Mouse (Mus musculus): ENCODE results near the gene Nepn. TPM values are rescaled to one million over a fixed set of nuclear protein-coding genes. Genes with fewer than 3 reads are reported as not detected.
"Not testable (repeated sequence)": the region's sequence is repeated elsewhere in the genome, so short reads cannot be mapped to it uniquely, and the experiment has no call there.

Nepn gene
- polyA plus RNA-seq (2014; fragmentation: Nextera tagmentation; extraction: Ambion mirVana): 1.1 and 3.0 TPM in 2 replicates

- Histone ChIP-seq H3K4me2 (ENCODE audit: low read length) (no peak within 1 kb of the TSS), H3K27ac (ENCODE audit: low read depth) (no peak within 1 kb of the TSS), H3K36me3 (ENCODE audit: control insufficient read depth, insufficient read depth, low read length) (no peaks in the 10 kb centered on the region), H3K9me3 (ENCODE audit: control insufficient read depth, low read length) (no peaks in the 10 kb centered on the region), H3K4me3 (ENCODE audit: low read depth, low read length) (no peak within 1 kb of the TSS), H3K4me1 (replicated peaks; ENCODE audit: control insufficient read depth, insufficient read depth, low read length) (no peaks in the 10 kb centered on the region), H3K27me3 (replicated peaks; ENCODE audit: control insufficient read depth, insufficient read depth, low read length) (no peaks in the 10 kb centered on the region), H3K9ac (ENCODE audit: low read length) (no peak within 1 kb of the TSS)
- DNase-seq (ENCODE audit: low spot score) (no peak), ATAC-seq (replicated peaks; ENCODE audit: low FRiP score, low TSS enrichment, low read depth) (no peak)
- WGBS: 72% methylated on average over 5 of the region's 5 CpGs
Measured at GRCm38 (mm10) chr10:52388922-52389430, at the start of gene Nepn. TSS of gene Nepn (plus strand) at chr10:52388972.

GRCm38 (mm10) chr10:52343324-52343723 lies 45.4 kb upstream of the Nepn start:
- WGBS: 95% methylated on average over 4 of the region's 4 CpGs
- H3K4me3 ChIP-seq (ENCODE audit: low read depth, low read length); DNase-seq (ENCODE audit: low spot score); H3K27ac ChIP-seq (ENCODE audit: low read depth); H3K9me3 ChIP-seq (ENCODE audit: control insufficient read depth, low read length); ATAC-seq (replicated peaks; ENCODE audit: low FRiP score, low TSS enrichment, low read depth); H3K9ac ChIP-seq (ENCODE audit: low read length); H3K4me2 ChIP-seq (ENCODE audit: low read length); H3K27me3 ChIP-seq (replicated peaks; ENCODE audit: control insufficient read depth, insufficient read depth, low read length); H3K4me1 ChIP-seq (replicated peaks; ENCODE audit: control insufficient read depth, insufficient read depth, low read length): not testable (repeated sequence)
- peaks cover 66% of the 10 kb centered on the region for H3K36me3 ChIP-seq (ENCODE audit: control insufficient read depth, insufficient read depth, low read length)

- H3K4me2 ChIP-seq (ENCODE audit: low read length): no peak overlapping the region
- H3K27ac ChIP-seq (ENCODE audit: low read depth): no peak overlapping the region
- H3K9me3 ChIP-seq (ENCODE audit: control insufficient read depth, low read length): no peaks in the 10 kb centered on the region
- ATAC-seq (replicated peaks; ENCODE audit: low FRiP score, low TSS enrichment, low read depth) (no peak), DNase-seq (ENCODE audit: low spot score) (no peak)
- H3K36me3 ChIP-seq (ENCODE audit: control insufficient read depth, insufficient read depth, low read length): peaks cover 56% of the 10 kb centered on the region
- 84% methylated on average over 9 of the region's 9 CpGs for WGBS
- H3K4me1 ChIP-seq (replicated peaks; ENCODE audit: control insufficient read depth, insufficient read depth, low read length): no peaks in the 10 kb centered on the region
- no peak overlapping the region for H3K4me3 ChIP-seq (ENCODE audit: low read depth, low read length)
- no peaks in the 10 kb centered on the region for H3K27me3 ChIP-seq (replicated peaks; ENCODE audit: control insufficient read depth, insufficient read depth, low read length)
- no peak overlapping the region for H3K9ac ChIP-seq (ENCODE audit: low read length)
Measured at GRCm38 (mm10) chr10:52353184-52353583, 35.6 kb upstream of the Nepn start.

GRCm38 (mm10) chr10:52358467-52358866 lies 30.3 kb upstream of the Nepn start, which contains the start of gene Gm26741:
TSS of gene Gm26741 (plus strand) at chr10:52358767.
- Histone ChIP-seq H3K27me3 (replicated peaks; ENCODE audit: control insufficient read depth, insufficient read depth, low read length) (no peaks in the 10 kb centered on the region), H3K4me2 (ENCODE audit: low read length) (no peak within 1 kb of the TSS), H3K9ac (ENCODE audit: low read length) (no peak within 1 kb of the TSS), H3K9me3 (ENCODE audit: control insufficient read depth, low read length) (no peaks in the 10 kb centered on the region), H3K4me3 (ENCODE audit: low read depth, low read length) (no peak within 1 kb of the TSS), H3K27ac (ENCODE audit: low read depth) (no peak within 1 kb of the TSS), H3K36me3 (ENCODE audit: control insufficient read depth, insufficient read depth, low read length) (peaks cover 21% of the 10 kb centered on the region), H3K4me1 (replicated peaks; ENCODE audit: control insufficient read depth, insufficient read depth, low read length) (no peaks in the 10 kb centered on the region)
- DNase-seq (ENCODE audit: low spot score): no peak
- ATAC-seq (replicated peaks; ENCODE audit: low FRiP score, low TSS enrichment, low read depth): no peak
- 92% methylated on average over 2 of the region's 2 CpGs for WGBS

GRCm38 (mm10) chr10:52360241-52360735 lies 28.5 kb upstream of the Nepn start:
- no peak overlapping the region for H3K9ac ChIP-seq (ENCODE audit: low read length)
- no peak overlapping the region for H3K4me3 ChIP-seq (ENCODE audit: low read depth, low read length)
- H3K36me3 ChIP-seq (ENCODE audit: control insufficient read depth, insufficient read depth, low read length): peaks cover 21% of the 10 kb centered on the region
- no peaks in the 10 kb centered on the region for H3K9me3 ChIP-seq (ENCODE audit: control insufficient read depth, low read length)
- no peak overlapping the region for H3K4me2 ChIP-seq (ENCODE audit: low read length)
- no peak overlapping the region for H3K27ac ChIP-seq (ENCODE audit: low read depth)
- no peak for DNase-seq (ENCODE audit: low spot score)
- no peaks in the 10 kb centered on the region for H3K4me1 ChIP-seq (replicated peaks; ENCODE audit: control insufficient read depth, insufficient read depth, low read length)
- H3K27me3 ChIP-seq (replicated peaks; ENCODE audit: control insufficient read depth, insufficient read depth, low read length): no peaks in the 10 kb centered on the region
- no peak for ATAC-seq (replicated peaks; ENCODE audit: low FRiP score, low TSS enrichment, low read depth)
- WGBS: 94% methylated on average over 4 of the region's 4 CpGs

GRCm38 (mm10) chr10:52360862-52361609 lies 27.7 kb upstream of the Nepn start:
- H3K9me3 ChIP-seq (ENCODE audit: control insufficient read depth, low read length): no peaks in the 10 kb centered on the region
- WGBS: 92% methylated on average over 9 of the region's 9 CpGs

GRCm38 (mm10) chr10:52368376-52368775 lies 20.4 kb upstream of the Nepn start:
- no peaks in the 10 kb centered on the region for H3K27me3 ChIP-seq (replicated peaks; ENCODE audit: control insufficient read depth, insufficient read depth, low read length)
- no peak overlapping the region for H3K9ac ChIP-seq (ENCODE audit: low read length)
- no peaks in the 10 kb centered on the region for H3K9me3 ChIP-seq (ENCODE audit: control insufficient read depth, low read length)
- H3K36me3 ChIP-seq (ENCODE audit: control insufficient read depth, insufficient read depth, low read length): no peaks in the 10 kb centered on the region
- no peak for DNase-seq (ENCODE audit: low spot score)
- no peaks in the 10 kb centered on the region for H3K4me1 ChIP-seq (replicated peaks; ENCODE audit: control insufficient read depth, insufficient read depth, low read length)
- ATAC-seq (replicated peaks; ENCODE audit: low FRiP score, low TSS enrichment, low read depth): no peak
- WGBS: 88% methylated on average over 4 of the region's 4 CpGs
- H3K27ac ChIP-seq (ENCODE audit: low read depth): no peak overlapping the region
- no peak overlapping the region for H3K4me2 ChIP-seq (ENCODE audit: low read length)
- H3K4me3 ChIP-seq (ENCODE audit: low read depth, low read length): no peak overlapping the region

More at GRCm38 (mm10) chr10:52360862-52361609, 27.7 kb upstream of the Nepn start:
- no peak overlapping the region for H3K4me3 ChIP-seq (ENCODE audit: low read depth, low read length)
- no peak overlapping the region for H3K4me2 ChIP-seq (ENCODE audit: low read length)
- ATAC-seq (replicated peaks; ENCODE audit: low FRiP score, low TSS enrichment, low read depth) (no peak), DNase-seq (ENCODE audit: low spot score) (no peak)
- no peaks in the 10 kb centered on the region for H3K27me3 ChIP-seq (replicated peaks; ENCODE audit: control insufficient read depth, insufficient read depth, low read length)
- no peak overlapping the region for H3K27ac ChIP-seq (ENCODE audit: low read depth)
- H3K4me1 ChIP-seq (replicated peaks; ENCODE audit: control insufficient read depth, insufficient read depth, low read length): no peaks in the 10 kb centered on the region
- no peak overlapping the region for H3K9ac ChIP-seq (ENCODE audit: low read length)
- peaks cover 13% of the 10 kb centered on the region for H3K36me3 ChIP-seq (ENCODE audit: control insufficient read depth, insufficient read depth, low read length)

GRCm38 (mm10) chr10:52373834-52374233 lies 14.9 kb upstream of the Nepn start:
- no peak overlapping the region for H3K9ac ChIP-seq (ENCODE audit: low read length)
- ATAC-seq (replicated peaks; ENCODE audit: low FRiP score, low TSS enrichment, low read depth) (no peak), DNase-seq (ENCODE audit: low spot score) (no peak)
- H3K27ac ChIP-seq (ENCODE audit: low read depth): no peak overlapping the region
- H3K4me1 ChIP-seq (replicated peaks; ENCODE audit: control insufficient read depth, insufficient read depth, low read length): no peaks in the 10 kb centered on the region
- H3K36me3 ChIP-seq (ENCODE audit: control insufficient read depth, insufficient read depth, low read length): no peaks in the 10 kb centered on the region
- no peaks in the 10 kb centered on the region for H3K27me3 ChIP-seq (replicated peaks; ENCODE audit: control insufficient read depth, insufficient read depth, low read length)
- 73% methylated on average over 4 of the region's 4 CpGs for WGBS
- no peak overlapping the region for H3K4me3 ChIP-seq (ENCODE audit: low read depth, low read length)
- no peak overlapping the region for H3K4me2 ChIP-seq (ENCODE audit: low read length)
- H3K9me3 ChIP-seq (ENCODE audit: control insufficient read depth, low read length): no peaks in the 10 kb centered on the region

- Histone ChIP-seq H3K27ac (ENCODE audit: low read depth) (no peak overlapping the region), H3K4me3 (ENCODE audit: low read depth, low read length) (no peak overlapping the region), H3K4me1 (replicated peaks; ENCODE audit: control insufficient read depth, insufficient read depth, low read length) (0 out of 2 replicates have a peak, but pooled peaks cover 3% of the 10 kb centered on the region), H3K4me2 (ENCODE audit: low read length) (no peak overlapping the region), H3K27me3 (replicated peaks; ENCODE audit: control insufficient read depth, insufficient read depth, low read length) (no peaks in the 10 kb centered on the region), H3K9me3 (ENCODE audit: control insufficient read depth, low read length) (no peaks in the 10 kb centered on the region), H3K36me3 (ENCODE audit: control insufficient read depth, insufficient read depth, low read length) (no peaks in the 10 kb centered on the region), H3K9ac (ENCODE audit: low read length) (no peak overlapping the region)
- no peak for DNase-seq (ENCODE audit: low spot score)
- no peak for ATAC-seq (replicated peaks; ENCODE audit: low FRiP score, low TSS enrichment, low read depth)
Measured at GRCm38 (mm10) chr10:52374651-52375050, 14.1 kb upstream of the Nepn start.
